Mouse (Mus musculus) testis, postnatal 10 days (tissue): Measurements from ENCODE around the gene Ogfod3.

ENCODE experiments used
- DNase-seq: peaks from one replicate; pipeline ENCODE4 v3.0.0; 2021; ENCODE audit warnings: low spot score

Gene Ogfod3

GRCm38 (mm10) chr11:121198622-121199021, 5.9 kb downstream of the Ogfod3 start:
- DNase-seq, result no peak

- no peak for DNase-seq
Measured at GRCm38 (mm10) chr11:121193415-121193814, 11.1 kb downstream of the Ogfod3 start.

GRCm38 (mm10) chr11:121192742-121193141, 11.8 kb downstream of the Ogfod3 start:
- DNase-seq, result no peak

- DNase-seq, result no peak
Measured at GRCm38 (mm10) chr11:121189681-121190080, 14.8 kb downstream of the Ogfod3 start.

GRCm38 (mm10) chr11:121176285-121177270, 27.9 kb downstream of the Ogfod3 start:
- DNase-seq, result peak; percentile 76

GRCm38 (mm10) chr11:121174234-121174633, 30.3 kb downstream of the Ogfod3 start:
- DNase-seq, result no peak

- DNase-seq, result no peak
Measured at GRCm38 (mm10) chr11:121173203-121173602, 31.3 kb downstream of the Ogfod3 start.

GRCm38 (mm10) chr11:121163751-121164150, 40.8 kb downstream of the Ogfod3 start:
- DNase-seq, result no peak

GRCm38 (mm10) chr11:121160636-121161346, 43.7 kb downstream of the Ogfod3 start:
- no peak for DNase-seq

GRCm38 (mm10) chr11:121159971-121160370, 44.5 kb downstream of the Ogfod3 start, which contains the start of gene Uts2r:
TSS of gene Uts2r (plus strand) at chr11:121160271.
- no peak for DNase-seq

GRCm38 (mm10) chr11:121156411-121156891, 48.1 kb downstream of the Ogfod3 start:
- DNase-seq, result peak; percentile 60

- no peak for DNase-seq
Measured at GRCm38 (mm10) chr11:121154203-121154602, 50.3 kb downstream of the Ogfod3 start.

GRCm38 (mm10) chr11:121148193-121148592, 56.3 kb downstream of the Ogfod3 start:
- no peak for DNase-seq

- DNase-seq, result peak; percentile 50
Measured at GRCm38 (mm10) chr11:121145865-121146264, 58.6 kb downstream of the Ogfod3 start, which contains the start of gene Tex19.1. TSS of gene Tex19.1 (plus strand) at chr11:121146143.

GRCm38 (mm10) chr11:121143325-121144015, 61.0 kb downstream of the Ogfod3 start:
- no peak for DNase-seq

- DNase-seq, result no peak
Measured at GRCm38 (mm10) chr11:121138732-121139131, 65.8 kb downstream of the Ogfod3 start.

GRCm38 (mm10) chr11:121137682-121138081, 66.8 kb downstream of the Ogfod3 start:
- no peak for DNase-seq

- DNase-seq, result no peak
Measured at GRCm38 (mm10) chr11:121134600-121134999, 69.9 kb downstream of the Ogfod3 start.

- no peak for DNase-seq
Measured at GRCm38 (mm10) chr11:121129616-121130015, 74.9 kb downstream of the Ogfod3 start.
